Mouse (Mus musculus): ENCODE results near the gene Mbip. TPM values are rescaled to one million over a fixed set of nuclear protein-coding genes. Genes with fewer than 3 reads are reported as not detected.
A peak's percentile ranks its signal among the peaks of the same experiment; 100 is the strongest.

Gene Mbip
- polyA plus RNA-seq, 1 experiment from 2014 or later, result 20.2 TPM

- Histone ChIP-seq H3K36me3 (ENCODE audit: control insufficient read depth, insufficient read depth, low read length) (no peaks in the 10 kb centered on the region), H3K9me3 (ENCODE audit: control insufficient read depth, low read length) (no peaks in the 10 kb centered on the region), H3K27me3 (ENCODE audit: control insufficient read depth, insufficient read depth, low read length) (0 out of 2 replicates have a peak, but pooled peaks cover 3% of the 10 kb centered on the region), H3K27ac (replicated peaks in 1 of 2; ENCODE audit: control insufficient read depth in 1 of 2, insufficient read depth in 1 of 2, low read depth in 2 of 2, low read length in 2 of 2) (no peak overlapping the region), H3K4me3 (ENCODE audit: control insufficient read depth in 1 of 2, insufficient read depth in 1 of 2, low read depth in 1 of 2, low read length in 2 of 2) (no peak overlapping the region), H3K4me2 (ENCODE audit: low read length) (no peak overlapping the region), H3K4me1 (ENCODE audit: control insufficient read depth in 2 of 2, insufficient read depth in 2 of 2, low read length in 2 of 2) (peaks cover 7 to 10% of the 10 kb centered on the region in 2 experiments), H3K9ac (ENCODE audit: low read length) (no peak overlapping the region)
- ATAC-seq (ENCODE audit: insufficient number of reproducible peaks, insufficient read depth, low FRiP score, low read depth), result no peak
- 65% methylated on average over 3 of the region's 3 CpGs for WGBS
These were observed 46.1 kb downstream of the Mbip start for GRCm38 (mm10) chr12:56299610-56300009.

- Histone ChIP-seq H3K4me1 (ENCODE audit: control insufficient read depth in 2 of 2, insufficient read depth in 2 of 2, low read length in 2 of 2) (peaks cover 7 to 10% of the 10 kb centered on the region in 2 experiments), H3K4me2 (ENCODE audit: low read length) (no peak overlapping the region), H3K9me3 (ENCODE audit: control insufficient read depth, low read length) (no peaks in the 10 kb centered on the region), H3K36me3 (ENCODE audit: control insufficient read depth, insufficient read depth, low read length) (no peaks in the 10 kb centered on the region), H3K9ac (ENCODE audit: low read length) (no peak overlapping the region), H3K4me3 (ENCODE audit: control insufficient read depth in 1 of 2, insufficient read depth in 1 of 2, low read depth in 1 of 2, low read length in 2 of 2) (no peak overlapping the region), H3K27me3 (ENCODE audit: control insufficient read depth, insufficient read depth, low read length) (0 out of 2 replicates have a peak, but pooled peaks cover 3% of the 10 kb centered on the region), H3K27ac (replicated peaks in 1 of 2; ENCODE audit: control insufficient read depth in 1 of 2, insufficient read depth in 1 of 2, low read depth in 2 of 2, low read length in 2 of 2) (no peak overlapping the region)
- 41% methylated on average over 1 of the region's 1 CpGs for WGBS
- no peak for ATAC-seq (ENCODE audit: insufficient number of reproducible peaks, insufficient read depth, low FRiP score, low read depth)
These were observed 46.8 kb downstream of the Mbip start for GRCm38 (mm10) chr12:56298919-56299318.

- Histone ChIP-seq H3K27me3 (ENCODE audit: control insufficient read depth, insufficient read depth, low read length) (0 out of 2 replicates have a peak, but pooled peaks cover 3% of the 10 kb centered on the region), H3K9ac (ENCODE audit: low read length) (no peak overlapping the region), H3K36me3 (ENCODE audit: control insufficient read depth, insufficient read depth, low read length) (no peaks in the 10 kb centered on the region), H3K9me3 (ENCODE audit: control insufficient read depth, low read length) (no peaks in the 10 kb centered on the region), H3K4me2 (ENCODE audit: low read length) (peak overlapping the region; percentile 42), H3K27ac (replicated peaks in 1 of 2; ENCODE audit: control insufficient read depth in 1 of 2, insufficient read depth in 1 of 2, low read depth in 2 of 2, low read length in 2 of 2) (no peak overlapping the region), H3K4me3 (ENCODE audit: control insufficient read depth in 1 of 2, insufficient read depth in 1 of 2, low read depth in 1 of 2, low read length in 2 of 2) (peak overlapping the region in 1 of 2 experiments; percentile 3; a peak in 1 of 4 replicates), H3K4me1 (ENCODE audit: control insufficient read depth in 2 of 2, insufficient read depth in 2 of 2, low read length in 2 of 2) (peaks cover 7 to 10% of the 10 kb centered on the region in 2 experiments)
- WGBS, result 20% methylated on average over 21 of the region's 21 CpGs
- ATAC-seq (ENCODE audit: insufficient number of reproducible peaks, insufficient read depth, low FRiP score, low read depth), result no peak
These were observed 47.5 kb downstream of the Mbip start for GRCm38 (mm10) chr12:56297921-56298830.

GRCm38 (mm10) chr12:56297099-56297498 is 48.6 kb downstream of the Mbip start:
- H3K36me3 ChIP-seq (ENCODE audit: control insufficient read depth, insufficient read depth, low read length), result no peaks in the 10 kb centered on the region
- peaks cover 7 to 10% of the 10 kb centered on the region in 2 experiments for H3K4me1 ChIP-seq (ENCODE audit: control insufficient read depth in 2 of 2, insufficient read depth in 2 of 2, low read length in 2 of 2)
- H3K9me3 ChIP-seq (ENCODE audit: control insufficient read depth, low read length), result no peaks in the 10 kb centered on the region
- H3K4me2 ChIP-seq (ENCODE audit: low read length), result no peak overlapping the region
- H3K4me3 ChIP-seq (ENCODE audit: control insufficient read depth in 1 of 2, insufficient read depth in 1 of 2, low read depth in 1 of 2, low read length in 2 of 2), result no peak overlapping the region
- H3K9ac ChIP-seq (ENCODE audit: low read length), result no peak overlapping the region
- no peak overlapping the region for H3K27ac ChIP-seq (replicated peaks in 1 of 2; ENCODE audit: control insufficient read depth in 1 of 2, insufficient read depth in 1 of 2, low read depth in 2 of 2, low read length in 2 of 2)
- WGBS, result 86% methylated on average over 5 of the region's 5 CpGs
- H3K27me3 ChIP-seq (ENCODE audit: control insufficient read depth, insufficient read depth, low read length), result no peaks in the 10 kb centered on the region
- ATAC-seq (ENCODE audit: insufficient number of reproducible peaks, insufficient read depth, low FRiP score, low read depth), result no peak

- no peaks in the 10 kb centered on the region for H3K36me3 ChIP-seq (ENCODE audit: control insufficient read depth, insufficient read depth, low read length)
- no peak overlapping the region for H3K4me2 ChIP-seq (ENCODE audit: low read length)
- H3K27ac ChIP-seq (replicated peaks in 1 of 2; ENCODE audit: control insufficient read depth in 1 of 2, insufficient read depth in 1 of 2, low read depth in 2 of 2, low read length in 2 of 2), result no peak overlapping the region
- 59% methylated on average over 6 of the region's 6 CpGs for WGBS
- peaks cover 5 to 9% of the 10 kb centered on the region in 2 experiments for H3K4me1 ChIP-seq (ENCODE audit: control insufficient read depth in 2 of 2, insufficient read depth in 2 of 2, low read length in 2 of 2)
- H3K27me3 ChIP-seq (ENCODE audit: control insufficient read depth, insufficient read depth, low read length), result no peaks in the 10 kb centered on the region
- no peaks in the 10 kb centered on the region for H3K9me3 ChIP-seq (ENCODE audit: control insufficient read depth, low read length)
- no peak overlapping the region for H3K9ac ChIP-seq (ENCODE audit: low read length)
- ATAC-seq (ENCODE audit: insufficient number of reproducible peaks, insufficient read depth, low FRiP score, low read depth), result no peak
- H3K4me3 ChIP-seq (ENCODE audit: control insufficient read depth in 1 of 2, insufficient read depth in 1 of 2, low read depth in 1 of 2, low read length in 2 of 2), result no peak overlapping the region
These were observed 49.2 kb downstream of the Mbip start for GRCm38 (mm10) chr12:56296524-56296923.

GRCm38 (mm10) chr12:56295160-56295559 is 50.5 kb downstream of the Mbip start:
- H3K27ac ChIP-seq (replicated peaks in 1 of 2; ENCODE audit: control insufficient read depth in 1 of 2, insufficient read depth in 1 of 2, low read depth in 2 of 2, low read length in 2 of 2), result no peak overlapping the region
- H3K36me3 ChIP-seq (ENCODE audit: control insufficient read depth, insufficient read depth, low read length), result no peaks in the 10 kb centered on the region
- H3K4me1 ChIP-seq (ENCODE audit: control insufficient read depth in 2 of 2, insufficient read depth in 2 of 2, low read length in 2 of 2), result peaks cover 4 to 8% of the 10 kb centered on the region in 2 experiments; a peak in 3 of 4 replicates
- H3K9ac ChIP-seq (ENCODE audit: low read length), result no peak overlapping the region
- WGBS, result 85% methylated on average over 3 of the region's 3 CpGs
- no peak overlapping the region for H3K4me3 ChIP-seq (ENCODE audit: control insufficient read depth in 1 of 2, insufficient read depth in 1 of 2, low read depth in 1 of 2, low read length in 2 of 2)
- ATAC-seq (ENCODE audit: insufficient number of reproducible peaks, insufficient read depth, low FRiP score, low read depth), result no peak
- no peak overlapping the region for H3K4me2 ChIP-seq (ENCODE audit: low read length)
- H3K9me3 ChIP-seq (ENCODE audit: control insufficient read depth, low read length), result no peaks in the 10 kb centered on the region
- no peaks in the 10 kb centered on the region for H3K27me3 ChIP-seq (ENCODE audit: control insufficient read depth, insufficient read depth, low read length)

- Histone ChIP-seq H3K9me3 (ENCODE audit: control insufficient read depth, low read length) (no peaks in the 10 kb centered on the region), H3K4me1 (ENCODE audit: control insufficient read depth in 2 of 2, insufficient read depth in 2 of 2, low read length in 2 of 2) (no peaks in the 10 kb centered on the region), H3K4me3 (ENCODE audit: control insufficient read depth in 1 of 2, insufficient read depth in 1 of 2, low read depth in 1 of 2, low read length in 2 of 2) (no peak overlapping the region), H3K9ac (ENCODE audit: low read length) (no peak overlapping the region), H3K4me2 (ENCODE audit: low read length) (no peak overlapping the region), H3K36me3 (ENCODE audit: control insufficient read depth, insufficient read depth, low read length) (no peaks in the 10 kb centered on the region), H3K27me3 (ENCODE audit: control insufficient read depth, insufficient read depth, low read length) (no peaks in the 10 kb centered on the region), H3K27ac (replicated peaks in 1 of 2; ENCODE audit: control insufficient read depth in 1 of 2, insufficient read depth in 1 of 2, low read depth in 2 of 2, low read length in 2 of 2) (no peak overlapping the region)
- ATAC-seq (ENCODE audit: insufficient number of reproducible peaks, insufficient read depth, low FRiP score, low read depth), result no peak
- WGBS, result 54% methylated on average over 3 of the region's 3 CpGs
These were observed 57.1 kb downstream of the Mbip start for GRCm38 (mm10) chr12:56288548-56288947.

All from heart, embryonic 14.5 days (tissue).